Mouse (Mus musculus) lung, embryonic 15.5 days (tissue): ENCODE data around the gene Clca3a2. TPM values are rescaled to one million over a fixed set of nuclear protein-coding genes. Genes with fewer than 3 reads are reported as not detected.

ENCODE experiments used
- polyA plus RNA-seq: library from polyadenylated mRNA; unstranded; fragments of >200 nt; fragmentation: Nextera tagmentation; extraction: Ambion mirVana; gene quantifications from 2 replicates; pipeline ENCODE4 v1.2.1, GENCODE M21; 2015

Gene Clca3a2
- polyA plus RNA-seq, 1 experiment from 2014 or later: 1.4 TPM

Other genes starting within 250 kb of the Clca3a2 start
- 10.8 and 11.7 TPM in 2 replicates for gene Hs2st1, start 249.3 kb downstream of the Clca3a2 start, polyA plus RNA-seq
- 713 and 738 TPM in 2 replicates for gene Selenof, start 249.2 kb downstream of the Clca3a2 start, polyA plus RNA-seq
- 110 and 115 TPM in 2 replicates for gene Sh3glb1, start 99.2 kb downstream of the Clca3a2 start, polyA plus RNA-seq
- gene Clca3a1, start 58.5 kb downstream of the Clca3a2 start, polyA plus RNA-seq: 2.9 and 3.4 TPM in 2 replicates
- gene Clca3b, start 29.9 kb upstream of the Clca3a2 start, polyA plus RNA-seq: 0.15 and 0.20 TPM in 2 replicates
- not detected in 2 replicates for gene Clca4b, start 113.0 kb upstream of the Clca3a2 start, polyA plus RNA-seq
- gene Clca4a, start 155.6 kb upstream of the Clca3a2 start, polyA plus RNA-seq: not detected in 2 replicates
- 0.09 TPM in 1 of 2 replicates, not detected in the other for gene Clca1, start 213.3 kb upstream of the Clca3a2 start, polyA plus RNA-seq